Comparison of ENCODE assay signal across 9 mouse cellular contexts in the genomic region with DNA sequence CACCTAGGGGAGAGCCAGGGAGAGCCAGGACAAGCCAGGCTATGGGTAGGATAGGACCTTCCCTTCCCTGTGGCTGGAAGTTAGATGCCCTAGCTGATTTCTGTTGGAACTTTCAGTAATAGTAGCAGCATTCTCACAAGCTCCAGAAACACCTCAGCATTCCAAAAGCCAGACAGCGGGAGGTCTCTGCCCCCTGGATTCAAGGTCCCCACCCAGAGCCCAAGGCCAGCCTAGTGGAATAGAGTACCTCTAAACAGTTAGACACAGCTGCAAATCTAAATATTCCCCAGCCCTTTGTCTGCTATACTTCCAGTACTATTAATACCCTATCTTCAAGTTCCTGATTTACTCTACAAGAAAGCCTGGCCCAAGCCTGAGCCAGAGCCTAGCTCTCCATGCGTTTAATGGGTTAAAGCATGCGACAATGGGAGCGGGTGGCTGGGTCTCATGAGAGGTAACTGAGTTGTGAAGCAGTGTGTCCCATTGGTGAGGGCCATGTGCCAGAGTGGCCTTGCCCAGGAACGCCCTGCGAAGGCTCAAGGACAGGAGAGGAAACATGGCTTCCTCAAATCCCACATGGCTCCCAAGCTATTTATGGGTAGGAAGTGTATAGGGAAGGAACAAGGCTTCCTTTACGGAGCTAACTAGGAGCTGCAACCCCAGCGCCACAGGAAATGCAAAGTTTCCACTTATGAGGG. TPM values are rescaled to one million over a fixed set of nuclear protein-coding genes. Genes with fewer than 3 reads are reported as not detected.
DNase-seq lines count a peak whose midpoint lies in the region; ATAC-seq and TF ChIP-seq lines count a peak whose summit lies in the region.
"Had no signal": no experiment of that assay in that cellular context is flagged by ENCODE, and none has a peak within 500 bp of the region (broad histone marks: within the 10 kb centered on the region; RNA-seq: fewer than 3 reads in every experiment).

No protein-coding gene starts in this region.

- TF ChIP-seq CTCF in bone marrow macrophage, adult 2 months (IDR thresholded peaks at IDR 0.05; ENCODE audit: low read depth, low read length) = no peak
- no peak for TF ChIP-seq CTCF in heart, postnatal 0 days (IDR thresholded peaks at IDR 0.05; ENCODE audit: low read depth)

- no peaks in the 10 kb centered on the region for H3K27me3 ChIP-seq in heart, postnatal 0 days (ENCODE audit: control insufficient read depth, insufficient read depth, low read length)
- H3K27me3 ChIP-seq in forebrain, embryonic 10.5 days (ENCODE audit: poor library complexity, severe bottlenecking) = no peaks in the 10 kb centered on the region
- no peaks in the 10 kb centered on the region for H3K27me3 ChIP-seq in hindbrain, embryonic 12.5 days

- peak overlapping the region; percentile 38; the same call in 1 of the 2 replicates for H3K9ac ChIP-seq in heart, postnatal 0 days (replicated peaks; ENCODE audit: low read depth, low read length)
- no peak overlapping the region for H3K9ac ChIP-seq in hindbrain, embryonic 12.5 days

- H3K27ac ChIP-seq in bone marrow macrophage, adult 2 months (ENCODE audit: insufficient read depth, low read depth, low read length) = peak overlapping the region; percentile 20; the same call in 1 of the 2 replicates
- H3K27ac ChIP-seq in heart, postnatal 0 days (ENCODE audit: low read depth) = peak overlapping the region; percentile 89
- H3K27ac ChIP-seq in forebrain, embryonic 10.5 days = no peak overlapping the region
- no peak overlapping the region for H3K27ac ChIP-seq in hindbrain, embryonic 12.5 days

- no peak for TF ChIP-seq POLR2A in bone marrow macrophage, adult 2 months (IDR thresholded peaks at IDR 0.05; ENCODE audit: borderline replicate concordance, low read depth, low read length)

- ATAC-seq in heart, postnatal 0 days (ENCODE audit: insufficient read depth, low read depth) = peak; percentile 79
- no peak for ATAC-seq in hindbrain, embryonic 12.5 days (ENCODE audit: low FRiP score)

- 24% methylated on average over 8 of the region's 8 CpGs for WGBS in heart, postnatal 0 days
- 92% methylated on average over 8 of the region's 8 CpGs for WGBS in forebrain, embryonic 10.5 days
- WGBS in hindbrain, embryonic 12.5 days = 84% methylated on average over 8 of the region's 8 CpGs

- H3K9me3 ChIP-seq in heart, postnatal 0 days (replicated peaks; ENCODE audit: control insufficient read depth, low read length) = no peaks in the 10 kb centered on the region
- H3K9me3 ChIP-seq in forebrain, embryonic 10.5 days = no peaks in the 10 kb centered on the region
- no peaks in the 10 kb centered on the region for H3K9me3 ChIP-seq in hindbrain, embryonic 12.5 days (replicated peaks)

- peak; percentile 91 for TF ChIP-seq EP300 in heart, postnatal 0 days (IDR thresholded peaks at IDR 0.05; ENCODE audit: low read depth)

- peak overlapping the region; percentile 27; the same call in 1 of the 2 replicates for H3K4me2 ChIP-seq in heart, postnatal 0 days (ENCODE audit: low read depth, low read length)
- no peak overlapping the region for H3K4me2 ChIP-seq in hindbrain, embryonic 12.5 days (replicated peaks)

- H3K4me1 ChIP-seq in bone marrow macrophage, adult 2 months (ENCODE audit: control insufficient read depth, insufficient read depth, low read length) = peaks cover 11% of the 10 kb centered on the region
- peaks cover 70% of the 10 kb centered on the region for H3K4me1 ChIP-seq in heart, postnatal 0 days (ENCODE audit: control insufficient read depth, insufficient read depth)
- peaks cover 40% of the 10 kb centered on the region for H3K4me1 ChIP-seq in forebrain, embryonic 10.5 days
- H3K4me1 ChIP-seq in hindbrain, embryonic 12.5 days = peaks cover 4% of the 10 kb centered on the region; the same call in 1 of the 2 replicates

- peaks cover 18% of the 10 kb centered on the region; the same call in 1 of the 2 replicates for H3K36me3 ChIP-seq in heart, postnatal 0 days (replicated peaks; ENCODE audit: control insufficient read depth, insufficient read depth, low read length)
- H3K36me3 ChIP-seq in forebrain, embryonic 10.5 days (replicated peaks) = peaks cover 3% of the 10 kb centered on the region; the same call in 1 of the 2 replicates
- H3K36me3 ChIP-seq in hindbrain, embryonic 12.5 days = no peaks in the 10 kb centered on the region

- DNase-seq in ZHBTc4 (ENCODE audit: low read depth, low spot score) = peak; percentile 70
- peak; percentile 67 for DNase-seq in heart, postnatal 0 days (ENCODE audit: low spot score)
- DNase-seq in kidney, postnatal 36 days = peak; percentile 65 to 74
- DNase-seq in spleen, postnatal 4 days (ENCODE audit: low spot score in 2 of 2) = no peak
- DNase-seq in forebrain, embryonic 10.5 days (ENCODE audit: extremely low spot score, low spot score) = no peak

- H3K4me3 ChIP-seq in bone marrow macrophage, adult 2 months (ENCODE audit: insufficient read depth, low read length) = no peak overlapping the region
- no peak overlapping the region for H3K4me3 ChIP-seq in heart, postnatal 0 days (ENCODE audit: low read depth, low read length)
- no peak overlapping the region for H3K4me3 ChIP-seq in forebrain, embryonic 10.5 days
- H3K4me3 ChIP-seq in hindbrain, embryonic 12.5 days = no peak overlapping the region

RNA-seq across cellular contexts. Expression of a gene that starts 15.3 kb away (rescaled TPM):
- 2.6 and 2.7 TPM in 2 replicates for polyA plus RNA-seq in bone marrow macrophage, adult 2 months (2012; ENCODE audit: insufficient read depth, insufficient read length, missing spikeins)
- 315 and 329 TPM in 2 replicates for total RNA-seq in heart, postnatal 0 days (2014; rRNA removed; ENCODE audit: low replicate concordance)
- 87.7 and 98.5 TPM in 2 replicates for polyA plus RNA-seq in heart, postnatal 0 days (2015; fragmentation: Nextera tagmentation; extraction: Ambion mirVana)
- 47.1 and 49.4 TPM in 2 replicates for polyA plus RNA-seq in forebrain, embryonic 10.5 days (2016; fragmentation: Nextera tagmentation; extraction: Ambion mirVana)
- 74.6 and 82.2 TPM in 2 replicates for polyA plus RNA-seq in hindbrain, embryonic 12.5 days (2016; fragmentation: Nextera tagmentation; extraction: Ambion mirVana)
- total RNA-seq: neutrophil, adult 5-6 weeks had no signal

RNA-seq across cellular contexts. Expression of a gene that starts 15.3 kb away (rescaled TPM):
- 2.7 and 7.2 TPM in 2 replicates for polyA plus RNA-seq in bone marrow macrophage, adult 2 months (2012; ENCODE audit: insufficient read depth, insufficient read length, missing spikeins)
- total RNA-seq in heart, postnatal 0 days (2014; rRNA removed; ENCODE audit: low replicate concordance) = 921 and 1,061 TPM in 2 replicates
- polyA plus RNA-seq in heart, postnatal 0 days (2015; fragmentation: Nextera tagmentation; extraction: Ambion mirVana) = 163 and 191 TPM in 2 replicates
- polyA plus RNA-seq in forebrain, embryonic 10.5 days (2016; fragmentation: Nextera tagmentation; extraction: Ambion mirVana) = 123 and 129 TPM in 2 replicates
- polyA plus RNA-seq in hindbrain, embryonic 12.5 days (2016; fragmentation: Nextera tagmentation; extraction: Ambion mirVana) = 157 TPM in 2 replicates
- total RNA-seq: MEL; neutrophil, adult 5-6 weeks had no signal

Comparison
In these comparisons a context has a peak if more than half of its experiments do, and no peak if none do; other contexts are left out.
1. DNase-seq: peak in ZHBTc4 (single experiment), heart, postnatal 0 days (single experiment) and kidney, postnatal 36 days (2 of 2); none in spleen, postnatal 4 days (0 of 2) and forebrain, embryonic 10.5 days (single experiment).
2. H3K27ac ChIP-seq: peak in bone marrow macrophage, adult 2 months (single experiment) and heart, postnatal 0 days (single experiment); none in forebrain, embryonic 10.5 days (single experiment) and hindbrain, embryonic 12.5 days (single experiment).
3. RNA of a gene that starts 15.3 kb away (polyA plus RNA-seq): 87.7 to 98.5 TPM in heart, postnatal 0 days, 74.6 to 82.2 TPM in hindbrain, embryonic 12.5 days and 47.1 to 49.4 TPM in forebrain, embryonic 10.5 days; 2.6 to 2.7 TPM in bone marrow macrophage, adult 2 months; every median in the first group is over 10 times any median in the second.
4. RNA of a gene that starts 15.3 kb away (polyA plus RNA-seq): 163 to 191 TPM in heart, postnatal 0 days, 157 TPM in hindbrain, embryonic 12.5 days and 123 to 129 TPM in forebrain, embryonic 10.5 days; 2.7 to 7.2 TPM in bone marrow macrophage, adult 2 months; every median in the first group is over 10 times any median in the second.